Mouse (Mus musculus) MEL (cell line): ENCODE results near the gene Sowahb. TPM values are rescaled to one million over a fixed set of nuclear protein-coding genes. Genes with fewer than 3 reads are reported as not detected.

Experiments used
- DNase-seq: peaks from one replicate; pipeline ENCODE4 v3.0.0; 2011; ENCODE audit warnings: low read depth, low spot score
- H3K27ac ChIP-seq: 2 replicates; pipeline ENCODE4 v1.5.1; 2012; ENCODE audit warnings: low read depth, mild to moderate bottlenecking, control low read depth, low read length, moderate library complexity; ENCODE audit not compliant: control insufficient read depth
- H3K27me3 ChIP-seq, 2 experiments: fragments of 150-350 bp in 1 of 2; sonication (generic) in 1 of 2; 2 replicates each; pipeline ENCODE4 v1.6.1; 2012; ENCODE audit warnings: low read length in 2 of 2, mild to moderate bottlenecking in 2 of 2, improper control_type of control experiment in 1 of 2, moderate library complexity in 1 of 2; ENCODE audit not compliant: insufficient read depth in 2 of 2, control insufficient read depth in 1 of 2
- H3K36me3 ChIP-seq, 2 experiments: 2 replicates each; pipeline ENCODE4 v1.6.1; 2012 to 2014; ENCODE audit warnings: low read length in 2 of 2, improper control_type of control experiment in 1 of 2, inconsistent platforms in 1 of 2, mild to moderate bottlenecking in 1 of 2; ENCODE audit not compliant: insufficient read depth in 2 of 2, control insufficient read depth in 1 of 2
- H3K4me1 ChIP-seq, 2 experiments: fragments of 150-350 bp in 1 of 2; sonication (generic) in 1 of 2; 2 replicates each; pipeline ENCODE4 v1.6.1; 2012; ENCODE audit warnings: low read length in 2 of 2, improper control_type of control experiment in 1 of 2, mild to moderate bottlenecking in 1 of 2; ENCODE audit not compliant: insufficient read depth in 2 of 2, control insufficient read depth in 1 of 2
- H3K4me3 ChIP-seq, 2 experiments: fragments of 150-350 bp in 1 of 2; sonication (generic) in 1 of 2; 2 replicates each; pipeline ENCODE4 v1.5.1; 2012; ENCODE audit warnings: low read depth in 2 of 2, low read length in 2 of 2, mild to moderate bottlenecking in 2 of 2, moderate library complexity in 2 of 2, control low read depth in 1 of 2, improper control_type of control experiment in 1 of 2; ENCODE audit not compliant: control insufficient read depth in 1 of 2, insufficient read depth in 1 of 2
- H3K79me2 ChIP-seq: 2 replicates; pipeline ENCODE4 v1.6.1; 2012; ENCODE audit warnings: mild to moderate bottlenecking, low read length, moderate library complexity; ENCODE audit not compliant: control insufficient read depth, poor library complexity, insufficient read depth
- H3K9ac ChIP-seq: 2 replicates; pipeline ENCODE4 v1.6.1; 2012; ENCODE audit warnings: low read depth, mild to moderate bottlenecking, control low read depth, low read length, moderate library complexity; ENCODE audit not compliant: control insufficient read depth, poor library complexity, severe bottlenecking
- H3K9me3 ChIP-seq: fragments of 150-350 bp; sonication (generic); replicated peaks from 2 replicates; pipeline ENCODE4 v1.6.1; 2012; ENCODE audit warnings: mild to moderate bottlenecking, low read length, improper control_type of control experiment, moderate library complexity; ENCODE audit not compliant: insufficient read depth
- E2F4 ChIP-seq: IDR thresholded peaks from 2 replicates; pipeline ENCODE4 v1.6.1; 2011; ENCODE audit warnings: low read depth, low read length, improper control_type of control experiment, borderline replicate concordance
- ELF1 ChIP-seq: IDR thresholded peaks from 2 replicates; pipeline ENCODE4 v1.6.1; 2014; ENCODE audit warnings: low read depth, mild to moderate bottlenecking, inconsistent platforms, low read length, improper control_type of control experiment, moderate library complexity
- EP300 ChIP-seq, 2 experiments: IDR thresholded peaks; 2 replicates each; pipeline ENCODE4 v1.6.1; 2011; ENCODE audit warnings: improper control_type of control experiment in 2 of 2, low read length in 2 of 2, low read depth in 1 of 2, mild to moderate bottlenecking in 1 of 2
- ETS1 ChIP-seq: IDR thresholded peaks from 2 replicates; pipeline ENCODE4 v1.6.1; 2012; ENCODE audit warnings: low read depth, mild to moderate bottlenecking, inconsistent platforms, low read length, improper control_type of control experiment, moderate library complexity
- GABPA ChIP-seq: IDR thresholded peaks from 2 replicates; pipeline ENCODE4 v1.6.1; 2012; ENCODE audit warnings: low read depth, mild to moderate bottlenecking, inconsistent platforms, low read length, improper control_type of control experiment, moderate library complexity
- GATA1 ChIP-seq: IDR thresholded peaks from 2 replicates; pipeline ENCODE4 v1.6.1; 2011; ENCODE audit warnings: low read depth, low read length, improper control_type of control experiment
- JUND ChIP-seq: IDR thresholded peaks from 2 replicates; pipeline ENCODE4 v1.6.1; 2011; ENCODE audit warnings: low read depth, mild to moderate bottlenecking, improper control_type of control experiment, low read length
- MAX ChIP-seq: IDR thresholded peaks from 2 replicates; pipeline ENCODE4 v1.6.1; 2011; ENCODE audit warnings: low read length, improper control_type of control experiment
- MAZ ChIP-seq: IDR thresholded peaks from 2 replicates; pipeline ENCODE4 v1.6.1; 2012; ENCODE audit warnings: low read depth, mild to moderate bottlenecking, inconsistent platforms, low read length, improper control_type of control experiment
- MEF2A ChIP-seq: IDR thresholded peaks from 2 replicates; pipeline ENCODE4 v1.6.1; 2014; ENCODE audit warnings: low read depth, mild to moderate bottlenecking, inconsistent platforms, low read length, improper control_type of control experiment; ENCODE audit not compliant: poor library complexity, insufficient replicate concordance, severe bottlenecking; ENCODE audit errors: extremely low read depth
- MXI1 ChIP-seq: IDR thresholded peaks from 2 replicates; pipeline ENCODE4 v1.6.1; 2011; ENCODE audit warnings: mild to moderate bottlenecking, low read depth, low read length, improper control_type of control experiment
- MYB ChIP-seq: IDR thresholded peaks from 2 replicates; pipeline ENCODE4 v1.6.1; 2011; ENCODE audit warnings: mild to moderate bottlenecking, low read depth, low read length, improper control_type of control experiment
- MYC ChIP-seq: IDR thresholded peaks from 2 replicates; pipeline ENCODE4 v1.6.1; 2011; ENCODE audit warnings: low read depth, mild to moderate bottlenecking, low read length, improper control_type of control experiment, moderate library complexity
- NELFE ChIP-seq: IDR thresholded peaks from 2 replicates; pipeline ENCODE4 v1.6.1; 2011; ENCODE audit warnings: low read depth, low read length, improper control_type of control experiment
- POLR2AphosphoS5 ChIP-seq: IDR thresholded peaks from 2 replicates; pipeline ENCODE4 v1.6.1; 2012; ENCODE audit warnings: low read depth, borderline replicate concordance, mild to moderate bottlenecking, inconsistent platforms, low read length, moderate library complexity, mixed read lengths
- RAD21 ChIP-seq: IDR thresholded peaks from 2 replicates; pipeline ENCODE4 v1.6.1; 2011; ENCODE audit warnings: mild to moderate bottlenecking, low read depth, low read length, improper control_type of control experiment
- RCOR1 ChIP-seq: IDR thresholded peaks from 2 replicates; pipeline ENCODE4 v1.6.1; 2012; ENCODE audit warnings: low read depth, mild to moderate bottlenecking, inconsistent platforms, low read length, improper control_type of control experiment
- TAL1 ChIP-seq: IDR thresholded peaks from 2 replicates; pipeline ENCODE4 v1.6.1; 2012; ENCODE audit warnings: mild to moderate bottlenecking, inconsistent platforms, low read length, moderate library complexity, mixed read lengths
- TBP ChIP-seq: IDR thresholded peaks from 2 replicates; pipeline ENCODE4 v1.8.0; 2011; ENCODE audit warnings: low read depth, low read length, improper control_type of control experiment
- ZC3H11A ChIP-seq: IDR thresholded peaks from 2 replicates; pipeline ENCODE4 v1.6.1; 2012; ENCODE audit warnings: low read depth, mild to moderate bottlenecking, inconsistent platforms, low read length, improper control_type of control experiment
- ZMIZ1 ChIP-seq: IDR thresholded peaks from 2 replicates; pipeline ENCODE4 v1.6.1; 2012; ENCODE audit warnings: low read depth, mild to moderate bottlenecking, inconsistent platforms, low read length, improper control_type of control experiment, moderate library complexity
- polyA plus RNA-seq, 2 experiments: library from polyadenylated mRNA; stranded (reverse) in 1 of 2; unstranded in 1 of 2; fragments of >175 nt in 1 of 2; fragments of >200 nt in 1 of 2; gene quantifications; 2 replicates each; pipeline versions ENCODE4 v1.2.1 to v1.2.4; 2012; ENCODE audit warnings: low replicate concordance in 2 of 2, low read depth in 1 of 2; ENCODE audit not compliant: insufficient read length in 2 of 2, insufficient read depth in 1 of 2, missing spikeins in 1 of 2
- total RNA-seq: library from RNA; depleted of rRNA; stranded (reverse); fragments of 300-350 nt; gene quantifications from 2 replicates; pipeline ENCODE4 v1.2.3, GENCODE M21; 2012; rRNA removed

The Sowahb gene
- total and polyA plus RNA-seq, 3 experiments, result not detected

- H3K4me1 ChIP-seq, result peaks cover 0 to 5% of the 10 kb centered on the region in 2 experiments; a peak in 1 of 4 replicates
- peak; percentile 64 for DNase-seq
- H3K36me3 ChIP-seq, result peaks cover 0 to 2% of the 10 kb centered on the region in 2 experiments; a peak in 1 of 4 replicates
- H3K4me3 ChIP-seq, result peak overlapping the region; percentile 6 to 18; a peak in 3 of 4 replicates
- H3K27ac ChIP-seq, result no peak overlapping the region
- peaks cover 0 to 1% of the 10 kb centered on the region in 2 experiments; a peak in 1 of 4 replicates for H3K27me3 ChIP-seq
- TF ChIP-seq MAZ (no peak), TBP (peak; percentile 95), GATA1 (peak; percentile 35; the same call in 1 of the 2 replicates), TAL1 (0 out of 2 replicates have a peak, but pooled peaks have one; percentile 5)
- H3K79me2 ChIP-seq, result no peaks in the 10 kb centered on the region
- no peaks in the 10 kb centered on the region for H3K9me3 ChIP-seq
- H3K9ac ChIP-seq, result no peak overlapping the region
Measured at GRCm38 (mm10) chr5:92994309-92994708, 50.5 kb downstream of the Sowahb start.

- H3K79me2 ChIP-seq, result no peaks in the 10 kb centered on the region
- peaks cover 0 to 1% of the 10 kb centered on the region in 2 experiments; a peak in 1 of 4 replicates for H3K27me3 ChIP-seq
- no peak overlapping the region for H3K9ac ChIP-seq
- peaks cover 0 to 2% of the 10 kb centered on the region in 2 experiments; a peak in 1 of 4 replicates for H3K36me3 ChIP-seq
- no peak for TF ChIP-seq NELFE
- no peak for TF ChIP-seq ZC3H11A
- no peak for TF ChIP-seq ELF1
- TF ChIP-seq MAX, result no peak
- no peak for TF ChIP-seq RCOR1
- TF ChIP-seq GATA1, result no peak
- TF ChIP-seq MYC, result no peak
- no peak for TF ChIP-seq ZMIZ1
- TF ChIP-seq RAD21, result no peak
- no peak for TF ChIP-seq E2F4
- TF ChIP-seq MYB, result no peak
- no peak for TF ChIP-seq GABPA
- no peak for TF ChIP-seq POLR2AphosphoS5
- no peak for TF ChIP-seq MAZ
- TF ChIP-seq EP300 (IDR thresholded peaks at IDR 0.05; ENCODE audit: low read depth in 1 of 2, low read length in 2 of 2), result no peak
- TF ChIP-seq TBP, result no peak
- no peak for TF ChIP-seq MEF2A
- no peak for TF ChIP-seq MXI1
- TF ChIP-seq ETS1, result no peak
- no peak for TF ChIP-seq JUND
- no peak overlapping the region for H3K4me3 ChIP-seq
- no peak for DNase-seq
- no peak overlapping the region for H3K27ac ChIP-seq
- H3K9me3 ChIP-seq, result no peaks in the 10 kb centered on the region
- H3K4me1 ChIP-seq, result peaks cover 0 to 5% of the 10 kb centered on the region in 2 experiments; a peak in 1 of 4 replicates
Measured at GRCm38 (mm10) chr5:92992106-92992505, 52.7 kb downstream of the Sowahb start.

Other genes with a start within 250 kb of the Sowahb start
- gene Sept11, start 48.4 kb upstream of the Sowahb start, total RNA-seq, result 34.9 and 46.7 TPM in 2 replicates
- gene Sept11, start 48.4 kb upstream of the Sowahb start, polyA plus RNA-seq, result 100 to 1,000 TPM in 1 of 2 experiments, 10 to 100 TPM in 1; 87.2 to 245 TPM
- gene Ccni, start 161.5 kb upstream of the Sowahb start, total RNA-seq, result 33.4 and 45.1 TPM in 2 replicates
- gene Ccni, start 161.5 kb upstream of the Sowahb start, polyA plus RNA-seq, result 100 to 1,000 TPM in 1 of 2 experiments, 10 to 100 TPM in 1; 83.2 to 199 TPM
- 0.23 and 0.29 TPM in 2 replicates for gene 2010109A12Rik, start 161.5 kb upstream of the Sowahb start, total RNA-seq
- gene 2010109A12Rik, start 161.5 kb upstream of the Sowahb start, polyA plus RNA-seq, result under 1 TPM in 1 of 2 experiments, not detected in 1; 0.21 TPM
- 1.0 and 4.6 TPM in 2 replicates for gene Ccng2, start 222.2 kb upstream of the Sowahb start, total RNA-seq
- 1 to 10 TPM in 1 of 2 experiments, not detected in 1; 3.7 TPM for gene Ccng2, start 222.2 kb upstream of the Sowahb start, polyA plus RNA-seq